Mouse (Mus musculus): ENCODE measurements at regions not wholly inside any gene's neighbourhood (a gene's known extent, or its start where the extent isn't known, plus 50 kb on each side); places are given as distances from the start of the nearest gene placed in this dataset.
"Not testable (repeated sequence)": the region's sequence is repeated elsewhere in the genome, so short reads cannot be mapped to it uniquely, and the experiment has no call there.

GRCm38 (mm10) chr14:53032498-53032897, 536.9 kb upstream of the Olfr1507 start:
- not testable (repeated sequence) for H3K36me3 ChIP-seq (ENCODE audit: insufficient read depth, low read length); ATAC-seq (ENCODE audit: low FRiP score); H3K9me3 ChIP-seq (ENCODE audit: low read length); DNase-seq (ENCODE audit: low spot score); H3K9ac ChIP-seq (replicated peaks; ENCODE audit: low read length, poor library complexity, severe bottlenecking); H3K4me1 ChIP-seq (ENCODE audit: insufficient read depth, low read length); H3K4me3 ChIP-seq (ENCODE audit: low read depth, low read length); H3K4me2 ChIP-seq (ENCODE audit: low read depth, low read length, poor library complexity, severe bottlenecking); H3K27me3 ChIP-seq (ENCODE audit: insufficient read depth, low read length); H3K27ac ChIP-seq (ENCODE audit: low read depth, low read length)
- no CpG with 5 or more reads among the region's 1 CpGs for WGBS

- not testable (repeated sequence) for H3K4me3 ChIP-seq (ENCODE audit: low read depth, low read length); H3K4me1 ChIP-seq (ENCODE audit: insufficient read depth, low read length); H3K27ac ChIP-seq (ENCODE audit: low read depth, low read length); H3K9ac ChIP-seq (replicated peaks; ENCODE audit: low read length, poor library complexity, severe bottlenecking); DNase-seq (ENCODE audit: low spot score); H3K27me3 ChIP-seq (ENCODE audit: insufficient read depth, low read length); ATAC-seq (ENCODE audit: low FRiP score); H3K9me3 ChIP-seq (ENCODE audit: low read length); H3K36me3 ChIP-seq (ENCODE audit: insufficient read depth, low read length); H3K4me2 ChIP-seq (ENCODE audit: low read depth, low read length, poor library complexity, severe bottlenecking)
- no CpG with 5 or more reads among the region's 4 CpGs for WGBS
Measured at GRCm38 (mm10) chr14:53030227-53030626, 534.7 kb upstream of the Olfr1507 start.

- H3K9me3 ChIP-seq (ENCODE audit: low read length); H3K4me3 ChIP-seq (ENCODE audit: low read depth, low read length): not testable (repeated sequence)
- no CpG with 5 or more reads among the region's 1 CpGs for WGBS
Measured at GRCm38 (mm10) chr14:53026958-53027357, 531.4 kb upstream of the Olfr1507 start.

GRCm38 (mm10) chr14:53020152-53020551, 524.6 kb upstream of the Olfr1507 start:
- not testable (repeated sequence) for DNase-seq (ENCODE audit: low spot score); H3K4me2 ChIP-seq (ENCODE audit: low read depth, low read length, poor library complexity, severe bottlenecking); H3K9me3 ChIP-seq (ENCODE audit: low read length); H3K27ac ChIP-seq (ENCODE audit: low read depth, low read length); H3K36me3 ChIP-seq (ENCODE audit: insufficient read depth, low read length); H3K27me3 ChIP-seq (ENCODE audit: insufficient read depth, low read length); ATAC-seq (ENCODE audit: low FRiP score); H3K9ac ChIP-seq (replicated peaks; ENCODE audit: low read length, poor library complexity, severe bottlenecking); H3K4me3 ChIP-seq (ENCODE audit: low read depth, low read length); H3K4me1 ChIP-seq (ENCODE audit: insufficient read depth, low read length)
- WGBS: no CpG with 5 or more reads among the region's 6 CpGs

More at GRCm38 (mm10) chr14:53026958-53027357, 531.4 kb upstream of the Olfr1507 start:
- not testable (repeated sequence) for H3K27ac ChIP-seq (ENCODE audit: low read depth, low read length); H3K36me3 ChIP-seq (ENCODE audit: insufficient read depth, low read length); H3K27me3 ChIP-seq (ENCODE audit: insufficient read depth, low read length); DNase-seq (ENCODE audit: low spot score); H3K9ac ChIP-seq (replicated peaks; ENCODE audit: low read length, poor library complexity, severe bottlenecking); H3K4me2 ChIP-seq (ENCODE audit: low read depth, low read length, poor library complexity, severe bottlenecking); H3K4me1 ChIP-seq (ENCODE audit: insufficient read depth, low read length); ATAC-seq (ENCODE audit: low FRiP score)

- not testable (repeated sequence) for H3K27me3 ChIP-seq (ENCODE audit: insufficient read depth, low read length); H3K27ac ChIP-seq (ENCODE audit: low read depth, low read length); H3K4me1 ChIP-seq (ENCODE audit: insufficient read depth, low read length); H3K36me3 ChIP-seq (ENCODE audit: insufficient read depth, low read length); ATAC-seq (ENCODE audit: low FRiP score); H3K4me3 ChIP-seq (ENCODE audit: low read depth, low read length); H3K9ac ChIP-seq (replicated peaks; ENCODE audit: low read length, poor library complexity, severe bottlenecking); DNase-seq (ENCODE audit: low spot score); H3K9me3 ChIP-seq (ENCODE audit: low read length); H3K4me2 ChIP-seq (ENCODE audit: low read depth, low read length, poor library complexity, severe bottlenecking)
- WGBS: no CpG with 5 or more reads among the region's 5 CpGs
Measured at GRCm38 (mm10) chr14:53007741-53008140, 512.2 kb upstream of the Olfr1507 start.

GRCm38 (mm10) chr14:53007323-53007722, 511.8 kb upstream of the Olfr1507 start:
- WGBS: no CpG with 5 or more reads among the region's 4 CpGs
- not testable (repeated sequence) for H3K36me3 ChIP-seq (ENCODE audit: insufficient read depth, low read length); H3K27ac ChIP-seq (ENCODE audit: low read depth, low read length); H3K4me3 ChIP-seq (ENCODE audit: low read depth, low read length); H3K27me3 ChIP-seq (ENCODE audit: insufficient read depth, low read length); H3K9me3 ChIP-seq (ENCODE audit: low read length); H3K4me2 ChIP-seq (ENCODE audit: low read depth, low read length, poor library complexity, severe bottlenecking); DNase-seq (ENCODE audit: low spot score); H3K9ac ChIP-seq (replicated peaks; ENCODE audit: low read length, poor library complexity, severe bottlenecking); H3K4me1 ChIP-seq (ENCODE audit: insufficient read depth, low read length)
- ATAC-seq (ENCODE audit: low FRiP score): 0 out of 2 replicates have a peak, but pooled peaks have one; percentile 41

GRCm38 (mm10) chr14:53001289-53001688, 505.7 kb upstream of the Olfr1507 start:
- not testable (repeated sequence) for H3K36me3 ChIP-seq (ENCODE audit: insufficient read depth, low read length); H3K9me3 ChIP-seq (ENCODE audit: low read length); H3K4me1 ChIP-seq (ENCODE audit: insufficient read depth, low read length); H3K4me2 ChIP-seq (ENCODE audit: low read depth, low read length, poor library complexity, severe bottlenecking); H3K27ac ChIP-seq (ENCODE audit: low read depth, low read length); DNase-seq (ENCODE audit: low spot score); H3K9ac ChIP-seq (replicated peaks; ENCODE audit: low read length, poor library complexity, severe bottlenecking); H3K4me3 ChIP-seq (ENCODE audit: low read depth, low read length); H3K27me3 ChIP-seq (ENCODE audit: insufficient read depth, low read length)
- 94% methylated on average over 1 of the region's 1 CpGs for WGBS
- ATAC-seq (ENCODE audit: low FRiP score): peak; percentile 52

GRCm38 (mm10) chr14:52992106-52992760, 496.7 kb upstream of the Olfr1507 start:
- H3K36me3 ChIP-seq (ENCODE audit: insufficient read depth, low read length); H3K4me3 ChIP-seq (ENCODE audit: low read depth, low read length); H3K27ac ChIP-seq (ENCODE audit: low read depth, low read length); H3K9me3 ChIP-seq (ENCODE audit: low read length); H3K4me1 ChIP-seq (ENCODE audit: insufficient read depth, low read length); H3K27me3 ChIP-seq (ENCODE audit: insufficient read depth, low read length); DNase-seq (ENCODE audit: low spot score); H3K4me2 ChIP-seq (ENCODE audit: low read depth, low read length, poor library complexity, severe bottlenecking); H3K9ac ChIP-seq (replicated peaks; ENCODE audit: low read length, poor library complexity, severe bottlenecking): not testable (repeated sequence)
- WGBS: 8% methylated on average over 1 of the region's 4 CpGs
- ATAC-seq (ENCODE audit: low FRiP score): 0 out of 2 replicates have a peak, but pooled peaks have one; percentile 31

- no CpG with 5 or more reads among the region's 3 CpGs for WGBS
- not testable (repeated sequence) for H3K27me3 ChIP-seq (ENCODE audit: insufficient read depth, low read length); DNase-seq (ENCODE audit: low spot score); H3K9me3 ChIP-seq (ENCODE audit: low read length); H3K4me1 ChIP-seq (ENCODE audit: insufficient read depth, low read length); H3K4me2 ChIP-seq (ENCODE audit: low read depth, low read length, poor library complexity, severe bottlenecking); H3K27ac ChIP-seq (ENCODE audit: low read depth, low read length); H3K36me3 ChIP-seq (ENCODE audit: insufficient read depth, low read length); H3K9ac ChIP-seq (replicated peaks; ENCODE audit: low read length, poor library complexity, severe bottlenecking); H3K4me3 ChIP-seq (ENCODE audit: low read depth, low read length)
- ATAC-seq (ENCODE audit: low FRiP score): peak; percentile 82
Measured at GRCm38 (mm10) chr14:52991328-52991665, 495.7 kb upstream of the Olfr1507 start.

All from midbrain, postnatal 0 days (tissue).